ENCODE assay signal across 10 mouse cellular contexts in genomic region chrX:152655796-152656608, GRCm38 (mm10).
DNase-seq lines count a peak whose midpoint lies in the region; ATAC-seq and TF ChIP-seq lines count a peak whose summit lies in the region.
"Had no signal": no experiment of that assay in that cellular context is flagged by ENCODE, and none has a peak within 500 bp of the region (broad histone marks: within the 10 kb centered on the region; RNA-seq: fewer than 3 reads in every experiment).

No protein-coding gene starts in this region.

- WGBS in lung, embryonic 14.5 days = 53% methylated on average over 8 of the region's 8 CpGs
- WGBS in lung, postnatal 0 days = 58% methylated on average over 8 of the region's 8 CpGs
- WGBS in midbrain, embryonic 12.5 days = 28% methylated on average over 8 of the region's 8 CpGs
- 71% methylated on average over 8 of the region's 8 CpGs for WGBS in liver, postnatal 0 days (ENCODE audit: insufficient replicate concordance)

- no peaks in the 10 kb centered on the region for H3K4me1 ChIP-seq in lung, embryonic 14.5 days (ENCODE audit: insufficient read depth)
- no peaks in the 10 kb centered on the region for H3K4me1 ChIP-seq in lung, postnatal 0 days (ENCODE audit: insufficient read depth, low read depth, low read length)
- H3K4me1 ChIP-seq in midbrain, embryonic 12.5 days = peaks cover 10% of the 10 kb centered on the region; the same call in 1 of the 2 replicates
- no peaks in the 10 kb centered on the region for H3K4me1 ChIP-seq in liver, postnatal 0 days (ENCODE audit: insufficient read depth)
- H3K4me1 ChIP-seq: liver, embryonic 15.5 days had no signal

- H3K9ac ChIP-seq in lung, embryonic 14.5 days = no peak overlapping the region
- H3K9ac ChIP-seq in lung, postnatal 0 days (replicated peaks; ENCODE audit: low read depth) = no peak overlapping the region
- H3K9ac ChIP-seq in midbrain, embryonic 12.5 days (replicated peaks) = no peak overlapping the region
- H3K9ac ChIP-seq in liver, postnatal 0 days (replicated peaks) = no peak overlapping the region
- H3K9ac ChIP-seq: liver, embryonic 15.5 days had no signal

- no peak for TF ChIP-seq EP300 in lung, postnatal 0 days (IDR thresholded peaks at IDR 0.05)
- TF ChIP-seq EP300 in liver, postnatal 0 days (IDR thresholded peaks at IDR 0.05; ENCODE audit: low read depth) = no peak

- no peaks in the 10 kb centered on the region for H3K36me3 ChIP-seq in lung, embryonic 14.5 days (ENCODE audit: insufficient read depth)
- H3K36me3 ChIP-seq in lung, postnatal 0 days (ENCODE audit: insufficient read depth, low read length) = no peaks in the 10 kb centered on the region
- no peaks in the 10 kb centered on the region for H3K36me3 ChIP-seq in midbrain, embryonic 12.5 days
- no peaks in the 10 kb centered on the region for H3K36me3 ChIP-seq in liver, postnatal 0 days (replicated peaks; ENCODE audit: insufficient read depth, low read length)
- H3K36me3 ChIP-seq: liver, embryonic 15.5 days had no signal

- no peak overlapping the region for H3K4me2 ChIP-seq in lung, embryonic 14.5 days
- no peak overlapping the region for H3K4me2 ChIP-seq in lung, postnatal 0 days (replicated peaks; ENCODE audit: low read depth, low read length)
- peak overlapping the region; percentile 29 for H3K4me2 ChIP-seq in midbrain, embryonic 12.5 days (replicated peaks)
- no peak overlapping the region for H3K4me2 ChIP-seq in liver, postnatal 0 days (ENCODE audit: low read depth, low read length)
- H3K4me2 ChIP-seq: liver, embryonic 15.5 days had no signal

- H3K27me3 ChIP-seq in lung, embryonic 14.5 days (ENCODE audit: insufficient read depth, low read length) = no peaks in the 10 kb centered on the region
- no peaks in the 10 kb centered on the region for H3K27me3 ChIP-seq in lung, postnatal 0 days (replicated peaks; ENCODE audit: insufficient read depth, low read length)
- H3K27me3 ChIP-seq in midbrain, embryonic 12.5 days = peaks cover 68% of the 10 kb centered on the region
- H3K27me3 ChIP-seq in liver, postnatal 0 days (ENCODE audit: insufficient read depth, low read length) = no peaks in the 10 kb centered on the region

- peak; percentile 38; the same call in 1 of the 2 replicates for ATAC-seq in lung, embryonic 14.5 days (ENCODE audit: insufficient read depth)
- ATAC-seq in lung, postnatal 0 days = no peak
- peak; percentile 96 for ATAC-seq in midbrain, embryonic 12.5 days (ENCODE audit: low FRiP score, low read depth)
- no peak for ATAC-seq in liver, postnatal 0 days
- ATAC-seq: activated CD4-positive, CD25-positive, alpha-beta regulatory T cell, adult 4 months had no signal

- H3K27ac ChIP-seq in lung, embryonic 14.5 days (ENCODE audit: low read depth) = no peak overlapping the region
- no peak overlapping the region for H3K27ac ChIP-seq in lung, postnatal 0 days (ENCODE audit: low read length)
- peak overlapping the region; percentile 77 for H3K27ac ChIP-seq in midbrain, embryonic 12.5 days (replicated peaks)
- no peak overlapping the region for H3K27ac ChIP-seq in liver, postnatal 0 days (ENCODE audit: low read depth)
- H3K27ac ChIP-seq: liver, embryonic 15.5 days had no signal

- no peak for DNase-seq in lung, embryonic 14.5 days
- DNase-seq in lung, postnatal 0 days (ENCODE audit: low spot score) = no peak
- peak; percentile 37 for DNase-seq in layer of hippocampus, adult 11-12 months (ENCODE audit: low spot score)
- DNase-seq in gastrocnemius, postnatal 25 days = no peak
- DNase-seq in kidney, adult 11 months = no peak
- DNase-seq in liver, postnatal 0 days = no peak
- DNase-seq in cerebellum, postnatal 4 days (ENCODE audit: low spot score in 2 of 2) = no peak

- no peak for TF ChIP-seq CTCF in lung, embryonic 14.5 days (IDR thresholded peaks at IDR 0.05; ENCODE audit: low read depth)
- no peak for TF ChIP-seq CTCF in lung, postnatal 0 days (IDR thresholded peaks at IDR 0.05)
- TF ChIP-seq CTCF in liver, postnatal 0 days (IDR thresholded peaks at IDR 0.05; ENCODE audit: low read depth) = no peak

- no peaks in the 10 kb centered on the region for H3K9me3 ChIP-seq in lung, embryonic 14.5 days (ENCODE audit: low read depth, low read length)
- no peaks in the 10 kb centered on the region for H3K9me3 ChIP-seq in lung, postnatal 0 days (ENCODE audit: low read length)
- H3K9me3 ChIP-seq in midbrain, embryonic 12.5 days = no peaks in the 10 kb centered on the region
- no peaks in the 10 kb centered on the region for H3K9me3 ChIP-seq in liver, postnatal 0 days (ENCODE audit: low read length)
- H3K9me3 ChIP-seq: liver, embryonic 15.5 days had no signal

- no peak overlapping the region for H3K4me3 ChIP-seq in lung, embryonic 14.5 days (ENCODE audit: low read depth, low read length)
- H3K4me3 ChIP-seq in lung, postnatal 0 days (ENCODE audit: low read depth, low read length) = no peak overlapping the region
- 0 out of 2 replicates have a peak overlapping the region, but pooled peaks have one; percentile 5 for H3K4me3 ChIP-seq in midbrain, embryonic 12.5 days
- no peak overlapping the region for H3K4me3 ChIP-seq in liver, postnatal 0 days (ENCODE audit: low read depth, low read length)
- H3K4me3 ChIP-seq: liver, embryonic 15.5 days had no signal

Comparison
In these comparisons a context has a peak if more than half of its experiments do, and no peak if none do; other contexts are left out.
1. ATAC-seq: peak in lung, embryonic 14.5 days (single experiment) and midbrain, embryonic 12.5 days (single experiment); none in lung, postnatal 0 days (single experiment) and liver, postnatal 0 days (single experiment).